Mouse (Mus musculus): ENCODE measurements around the gene Grin2c.

- TF ChIP-seq GATA1 (IDR thresholded peaks at IDR 0.05; ENCODE audit: low read length), result no peak
- TF ChIP-seq TAL1 (IDR thresholded peaks at IDR 0.05; ENCODE audit: low read length), result no peak
These were observed 22.8 kb upstream of the Grin2c start for GRCm38 (mm10) chr11:115289885-115290284.

Measured in erythroblast, embryonic 14.5 days (primary cell).